Mouse (Mus musculus): Measurements from ENCODE around the gene Mfsd6l. TPM values are rescaled to one million over a fixed set of nuclear protein-coding genes. Genes with fewer than 3 reads are reported as not detected.

Gene Mfsd6l
- polyA plus RNA-seq, 1 experiment from 2014 or later: not detected

DNA sequence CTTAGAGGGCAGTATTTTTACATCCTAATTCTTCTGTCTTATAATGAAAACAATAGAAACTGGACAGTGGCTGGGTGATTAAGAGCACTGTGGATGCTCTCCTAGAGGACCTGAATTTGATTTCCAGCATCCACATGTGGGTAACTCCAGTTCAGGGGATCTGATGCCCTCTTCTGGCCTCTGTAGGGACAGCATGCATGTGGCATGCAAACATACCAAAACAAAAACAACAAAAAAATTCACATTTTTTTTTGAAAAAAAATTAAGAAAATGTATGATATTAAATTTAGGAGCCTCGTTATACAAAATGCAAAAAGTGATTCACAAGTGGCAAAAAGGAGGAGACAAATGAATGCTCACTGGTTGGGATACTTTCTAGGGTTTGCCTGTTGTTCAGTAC, 3.6 kb downstream of the Mfsd6l start:
- WGBS: 44% methylated on average over 1 of the region's 1 CpGs
- peaks cover 7% of the 10 kb centered on the region for H3K4me1 ChIP-seq
- H3K36me3 ChIP-seq: no peaks in the 10 kb centered on the region
- H3K4me2 ChIP-seq: no peak overlapping the region
- no peak for ATAC-seq (ENCODE audit: low FRiP score)
- peaks cover 12% of the 10 kb centered on the region for H3K27me3 ChIP-seq (replicated peaks)
- H3K4me3 ChIP-seq (replicated peaks): no peak overlapping the region
- H3K27ac ChIP-seq (replicated peaks): no peak overlapping the region
- no peaks in the 10 kb centered on the region for H3K9me3 ChIP-seq (replicated peaks)
- H3K9ac ChIP-seq (replicated peaks): no peak overlapping the region

DNA sequence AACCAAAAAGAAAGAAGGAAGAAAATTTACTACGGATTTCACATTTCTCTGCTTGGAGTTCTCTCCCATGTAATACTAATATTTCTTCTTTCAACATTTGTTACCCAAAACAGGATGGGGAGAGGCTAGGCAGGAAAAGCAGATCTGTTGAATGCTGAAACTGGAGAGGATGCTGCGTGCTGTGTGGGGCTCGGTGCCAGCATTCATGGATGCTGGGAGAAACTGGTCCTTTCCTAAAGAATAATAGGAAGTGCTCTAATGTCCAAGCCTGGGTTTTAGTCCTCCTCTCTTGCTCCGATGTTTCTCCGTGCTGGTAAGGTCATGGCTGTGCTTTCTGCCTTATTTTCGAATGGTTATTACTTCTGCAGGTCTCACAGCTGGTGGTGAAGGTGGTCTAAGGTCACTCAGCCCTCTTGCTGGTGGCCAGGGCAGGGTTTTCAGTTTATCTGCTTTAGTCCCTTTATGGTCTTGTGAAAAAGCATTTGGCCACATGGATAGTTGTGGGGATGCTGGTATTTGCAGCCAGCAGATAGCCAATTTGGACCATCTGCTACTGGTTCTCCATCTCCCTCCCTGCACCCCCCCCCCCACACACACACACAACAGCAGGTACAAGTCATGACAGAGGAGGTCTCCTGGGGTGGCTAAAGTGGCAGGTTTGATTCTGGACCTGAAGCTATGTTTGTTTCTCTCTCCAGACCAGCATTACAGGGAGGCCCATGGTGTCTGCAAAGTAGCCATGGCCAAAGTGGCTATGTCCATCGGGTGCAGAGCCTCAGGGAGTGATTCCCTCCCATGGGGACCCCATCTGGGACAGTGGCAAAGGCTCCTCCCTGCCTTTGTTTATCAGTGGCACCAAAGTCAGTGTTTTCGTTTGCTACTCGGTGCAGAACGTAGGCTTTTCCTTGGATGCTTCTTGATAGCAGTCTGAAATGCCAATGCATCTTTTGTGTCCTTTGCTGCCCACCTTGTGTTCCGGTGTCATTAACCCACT, 6.3 kb downstream of the Mfsd6l start:
- ATAC-seq (ENCODE audit: low FRiP score): no peak
- no peaks in the 10 kb centered on the region for H3K9me3 ChIP-seq (replicated peaks)
- no peaks in the 10 kb centered on the region for H3K36me3 ChIP-seq
- peaks cover 8% of the 10 kb centered on the region; the same call in 1 of the 2 replicates for H3K4me1 ChIP-seq
- no peak overlapping the region for H3K4me3 ChIP-seq (replicated peaks)
- H3K4me2 ChIP-seq: no peak overlapping the region
- no peak overlapping the region for H3K9ac ChIP-seq (replicated peaks)
- H3K27ac ChIP-seq (replicated peaks): no peak overlapping the region
- no peaks in the 10 kb centered on the region for H3K27me3 ChIP-seq (replicated peaks)
- WGBS: 80% methylated on average over 11 of the region's 11 CpGs

DNA sequence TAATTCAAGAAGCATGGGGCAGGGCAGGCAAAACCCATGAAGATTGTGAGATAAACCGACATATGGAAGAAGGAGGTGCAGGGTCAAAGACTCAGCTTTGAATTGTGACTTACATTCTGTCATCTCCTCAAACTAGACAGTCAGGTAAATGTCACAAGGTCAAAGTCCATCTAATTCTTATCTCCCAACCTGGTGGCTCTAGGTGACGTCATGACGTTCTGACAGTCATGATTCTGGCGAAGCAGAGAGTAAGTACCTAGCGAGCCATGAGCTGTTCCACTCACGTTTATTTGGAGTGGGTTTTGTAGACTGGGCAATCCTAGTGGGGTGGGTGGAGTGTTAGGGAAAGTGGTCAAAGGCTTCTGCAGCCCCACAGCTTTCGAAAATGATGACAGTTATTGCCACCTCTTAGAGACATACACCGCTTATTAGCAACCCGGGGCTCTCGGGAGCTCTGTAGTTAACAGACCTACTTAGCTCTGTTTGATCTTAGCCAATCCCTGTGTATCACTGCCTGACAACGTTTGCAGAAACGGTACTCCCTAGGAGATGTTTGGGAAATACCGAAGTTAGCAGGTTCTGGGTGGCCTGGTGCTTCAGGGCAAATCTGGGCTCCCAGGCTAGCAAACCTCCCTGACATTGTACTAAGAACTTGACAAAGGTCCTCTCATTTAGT, 8.5 kb downstream of the Mfsd6l start:
- WGBS: 80% methylated on average over 13 of the region's 13 CpGs
- no peak overlapping the region for H3K27ac ChIP-seq (replicated peaks)
- no peak overlapping the region for H3K4me2 ChIP-seq
- ATAC-seq (ENCODE audit: low FRiP score): no peak
- H3K9ac ChIP-seq (replicated peaks): no peak overlapping the region
- no peaks in the 10 kb centered on the region for H3K9me3 ChIP-seq (replicated peaks)
- H3K36me3 ChIP-seq: no peaks in the 10 kb centered on the region
- H3K4me1 ChIP-seq: peaks cover 8% of the 10 kb centered on the region; the same call in 1 of the 2 replicates
- H3K4me3 ChIP-seq (replicated peaks): no peak overlapping the region
- no peaks in the 10 kb centered on the region for H3K27me3 ChIP-seq (replicated peaks)

DNA sequence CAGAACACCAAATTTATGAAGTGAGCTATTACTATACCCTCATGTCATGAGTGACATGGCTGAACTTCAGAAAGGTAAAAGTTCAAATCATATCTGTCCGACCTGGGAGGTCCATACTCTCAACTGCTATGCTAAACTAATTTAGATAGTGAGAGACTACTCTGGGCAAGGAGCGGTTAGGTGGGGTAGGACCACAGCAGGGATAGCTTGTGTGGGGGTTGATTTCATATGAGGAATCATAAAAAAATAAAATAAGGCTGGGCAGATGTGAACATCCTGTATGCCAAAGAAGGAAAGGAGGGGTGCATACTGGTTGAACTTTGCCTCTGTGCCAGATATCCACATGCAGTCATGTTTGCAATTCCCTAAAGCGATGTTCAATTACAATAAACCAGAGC, 9.0 kb downstream of the Mfsd6l start:
- peaks cover 8% of the 10 kb centered on the region; the same call in 1 of the 2 replicates for H3K4me1 ChIP-seq
- no peaks in the 10 kb centered on the region for H3K9me3 ChIP-seq (replicated peaks)
- H3K4me3 ChIP-seq (replicated peaks): no peak overlapping the region
- H3K9ac ChIP-seq (replicated peaks): no peak overlapping the region
- no peaks in the 10 kb centered on the region for H3K27me3 ChIP-seq (replicated peaks)
- no peak overlapping the region for H3K4me2 ChIP-seq
- no peaks in the 10 kb centered on the region for H3K36me3 ChIP-seq
- WGBS: 78% methylated on average over 3 of the region's 3 CpGs
- no peak overlapping the region for H3K27ac ChIP-seq (replicated peaks)
- ATAC-seq (ENCODE audit: low FRiP score): no peak

DNA sequence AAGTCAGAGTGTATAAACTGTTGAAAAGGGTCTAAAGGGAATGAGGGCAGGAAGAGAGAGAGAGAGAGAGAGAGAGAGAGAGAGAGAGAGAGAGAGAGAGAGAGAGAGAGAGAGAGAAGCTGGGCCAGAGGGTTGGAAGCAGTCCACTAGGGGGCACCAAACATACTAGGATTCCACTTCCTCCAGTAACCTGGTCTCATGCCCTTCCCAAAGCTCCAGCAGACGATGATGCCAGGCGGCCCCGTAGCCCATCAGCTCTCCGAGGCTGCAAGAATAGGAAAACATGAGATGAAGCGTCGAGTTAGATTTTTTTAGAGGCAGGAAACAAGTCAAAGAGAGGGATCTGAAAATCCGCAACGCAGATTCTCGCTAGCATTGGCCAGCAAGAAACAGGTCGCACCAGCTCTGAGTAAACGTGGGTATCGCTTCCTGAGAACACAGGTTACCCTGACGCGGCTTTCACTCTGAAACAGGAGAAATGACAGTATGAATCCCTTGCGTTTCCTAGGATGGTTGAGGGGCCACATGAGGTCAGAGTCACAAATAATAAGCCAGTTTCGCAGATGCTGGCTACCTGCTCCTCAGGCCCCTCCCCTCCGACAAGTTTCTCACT, 10.6 kb downstream of the Mfsd6l start:
- WGBS: 20% methylated on average over 17 of the region's 17 CpGs
- Histone ChIP-seq H3K36me3 (no peaks in the 10 kb centered on the region), H3K4me3 (replicated peaks) (peak overlapping the region; percentile 31), H3K9ac (replicated peaks) (peak overlapping the region; percentile 24; the same call in 1 of the 2 replicates), H3K9me3 (replicated peaks) (no peaks in the 10 kb centered on the region), H3K4me2 (peak overlapping the region; percentile 63), H3K27ac (replicated peaks) (no peak overlapping the region), H3K27me3 (replicated peaks) (no peaks in the 10 kb centered on the region), H3K4me1 (peaks cover 8% of the 10 kb centered on the region; the same call in 1 of the 2 replicates)
- peak; percentile 83 for ATAC-seq (ENCODE audit: low FRiP score)

DNA sequence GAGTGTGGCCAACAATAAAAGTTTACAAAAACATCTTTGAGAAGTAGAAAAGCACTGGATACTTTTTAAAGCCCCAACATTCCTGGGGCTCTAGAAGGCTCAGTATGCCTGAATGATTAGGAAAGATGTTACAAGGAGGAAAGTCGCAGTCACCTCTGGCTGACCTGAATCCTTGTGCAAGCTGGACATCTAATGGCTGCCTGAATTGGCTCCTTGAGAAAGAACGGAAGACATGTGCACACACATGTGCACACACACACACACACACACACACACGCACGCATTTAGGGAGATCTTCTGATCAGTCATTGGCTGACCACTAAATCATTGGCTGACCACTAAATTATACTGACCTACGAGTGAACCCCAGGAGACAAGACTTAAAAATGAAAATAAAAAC, 14.9 kb downstream of the Mfsd6l start:
- H3K4me1 ChIP-seq: peaks cover 8% of the 10 kb centered on the region; the same call in 1 of the 2 replicates
- WGBS: 89% methylated on average over 5 of the region's 5 CpGs
- H3K27ac ChIP-seq (replicated peaks): no peak overlapping the region
- ATAC-seq (ENCODE audit: low FRiP score): no peak
- H3K4me2 ChIP-seq: no peak overlapping the region
- H3K27me3 ChIP-seq (replicated peaks): no peaks in the 10 kb centered on the region
- no peaks in the 10 kb centered on the region for H3K9me3 ChIP-seq (replicated peaks)
- no peak overlapping the region for H3K9ac ChIP-seq (replicated peaks)
- no peak overlapping the region for H3K4me3 ChIP-seq (replicated peaks)
- H3K36me3 ChIP-seq: no peaks in the 10 kb centered on the region

DNA sequence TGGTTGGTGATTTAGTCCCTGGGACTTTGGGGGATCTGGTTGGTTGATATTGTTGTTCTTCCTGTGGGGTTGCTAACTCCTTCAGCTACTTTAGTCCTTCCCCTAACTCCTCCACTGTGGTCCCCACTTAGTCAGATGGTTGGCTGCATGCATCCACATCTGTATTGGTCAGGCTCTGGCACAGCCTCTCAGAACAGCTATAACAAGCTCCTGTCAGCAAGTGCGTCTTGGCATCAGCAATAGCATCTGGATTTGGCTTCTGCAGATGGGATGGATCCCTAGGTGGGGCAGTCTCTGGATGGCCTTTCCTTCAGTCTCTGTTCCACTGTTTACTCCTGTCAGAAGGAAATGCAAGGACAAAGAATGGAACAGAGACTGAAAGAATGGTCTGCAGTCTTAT, 21.1 kb downstream of the Mfsd6l start:
- H3K27me3 ChIP-seq (replicated peaks): no peaks in the 10 kb centered on the region
- H3K27ac ChIP-seq (replicated peaks): no peak overlapping the region
- no peak overlapping the region for H3K4me2 ChIP-seq
- peaks cover 9% of the 10 kb centered on the region for H3K4me1 ChIP-seq
- 76% methylated on average over 1 of the region's 1 CpGs for WGBS
- no peak for ATAC-seq (ENCODE audit: low FRiP score)
- no peaks in the 10 kb centered on the region for H3K9me3 ChIP-seq (replicated peaks)
- H3K9ac ChIP-seq (replicated peaks): no peak overlapping the region
- no peak overlapping the region for H3K4me3 ChIP-seq (replicated peaks)
- no peaks in the 10 kb centered on the region for H3K36me3 ChIP-seq

DNA sequence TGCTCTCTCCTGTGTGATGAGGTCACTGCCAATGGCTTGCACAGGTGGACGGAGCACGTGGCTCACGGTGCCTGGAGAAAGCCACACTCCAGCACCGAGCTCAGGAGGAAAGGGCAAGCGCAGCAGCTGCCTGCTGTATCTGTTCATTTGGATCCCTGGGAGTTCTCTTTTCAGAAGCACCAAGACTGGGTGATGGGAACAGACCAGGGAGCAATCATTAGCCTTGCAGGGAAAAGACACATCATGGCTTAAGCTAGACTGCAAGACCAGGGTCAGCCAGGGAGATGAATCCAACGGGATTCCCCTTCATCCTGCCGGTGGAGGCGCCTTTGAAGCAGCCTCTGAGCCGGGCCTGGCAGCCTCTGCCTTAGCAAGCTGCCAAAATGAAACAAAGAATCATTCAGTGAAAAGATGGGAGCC, 23.5 kb downstream of the Mfsd6l start:
- no peaks in the 10 kb centered on the region for H3K36me3 ChIP-seq
- H3K9ac ChIP-seq (replicated peaks): no peak overlapping the region
- H3K4me2 ChIP-seq: no peak overlapping the region
- peak overlapping the region; percentile 57 for H3K27ac ChIP-seq (replicated peaks)
- H3K9me3 ChIP-seq (replicated peaks): no peaks in the 10 kb centered on the region
- H3K4me3 ChIP-seq (replicated peaks): no peak overlapping the region
- H3K4me1 ChIP-seq: peaks cover 9% of the 10 kb centered on the region
- WGBS: 30% methylated on average over 9 of the region's 9 CpGs
- no peaks in the 10 kb centered on the region for H3K27me3 ChIP-seq (replicated peaks)
- peak; percentile 59; the same call in 1 of the 2 replicates for ATAC-seq (ENCODE audit: low FRiP score)

DNA sequence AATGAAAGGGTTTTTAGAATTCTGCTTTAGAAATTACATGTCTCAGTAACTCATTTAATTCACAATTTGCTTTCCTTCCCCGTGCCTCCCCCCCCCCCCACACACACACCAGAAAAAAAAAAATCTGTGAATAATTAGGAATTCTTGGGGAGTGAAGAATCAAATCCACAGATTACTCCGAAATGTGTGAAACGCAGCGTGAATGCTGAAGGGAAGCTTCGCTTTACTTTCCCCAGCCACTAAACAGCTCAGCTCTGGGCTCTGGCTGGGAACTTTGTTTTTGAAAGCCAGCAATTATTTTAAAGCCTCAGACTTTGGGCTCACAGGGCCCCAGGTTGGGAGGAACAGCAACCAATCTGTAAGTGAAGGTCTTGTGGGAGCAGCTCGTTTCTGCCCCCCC, 24.6 kb downstream of the Mfsd6l start:
- H3K9me3 ChIP-seq (replicated peaks): no peaks in the 10 kb centered on the region
- H3K4me1 ChIP-seq: peaks cover 9% of the 10 kb centered on the region
- no peak overlapping the region for H3K4me2 ChIP-seq
- WGBS: 47% methylated on average over 6 of the region's 6 CpGs
- no peak overlapping the region for H3K9ac ChIP-seq (replicated peaks)
- H3K4me3 ChIP-seq (replicated peaks): no peak overlapping the region
- no peak for ATAC-seq (ENCODE audit: low FRiP score)
- H3K27ac ChIP-seq (replicated peaks): peak overlapping the region; percentile 57; the same call in 1 of the 2 replicates
- no peaks in the 10 kb centered on the region for H3K27me3 ChIP-seq (replicated peaks)
- no peaks in the 10 kb centered on the region for H3K36me3 ChIP-seq

DNA sequence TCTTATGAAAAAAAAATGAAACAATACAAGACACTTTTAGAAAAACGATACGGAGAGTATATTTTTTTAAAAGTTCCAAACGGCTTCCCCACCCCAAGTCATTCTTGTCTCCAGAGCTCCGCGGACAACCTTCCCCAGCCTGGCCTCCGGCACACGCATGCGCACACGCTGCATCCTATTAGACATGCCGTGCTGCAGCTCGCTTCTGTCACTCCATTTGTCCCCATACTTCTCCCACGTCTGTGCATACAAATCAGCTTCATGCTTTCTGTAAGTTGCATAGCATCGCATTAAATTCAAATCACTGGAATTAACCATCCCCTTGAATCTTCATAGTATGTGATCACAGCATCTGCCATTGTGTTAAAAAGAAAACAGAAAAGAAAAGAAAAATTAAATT, 27.2 kb downstream of the Mfsd6l start:
- Histone ChIP-seq H3K9ac (replicated peaks) (no peak overlapping the region), H3K4me2 (0 out of 2 replicates have a peak overlapping the region, but pooled peaks have one; percentile 3), H3K4me1 (peaks cover 9% of the 10 kb centered on the region), H3K27me3 (replicated peaks) (no peaks in the 10 kb centered on the region), H3K9me3 (replicated peaks) (no peaks in the 10 kb centered on the region), H3K36me3 (no peaks in the 10 kb centered on the region), H3K4me3 (replicated peaks) (no peak overlapping the region), H3K27ac (replicated peaks) (no peak overlapping the region)
- no peak for ATAC-seq (ENCODE audit: low FRiP score)
- WGBS: 59% methylated on average over 13 of the region's 13 CpGs

DNA sequence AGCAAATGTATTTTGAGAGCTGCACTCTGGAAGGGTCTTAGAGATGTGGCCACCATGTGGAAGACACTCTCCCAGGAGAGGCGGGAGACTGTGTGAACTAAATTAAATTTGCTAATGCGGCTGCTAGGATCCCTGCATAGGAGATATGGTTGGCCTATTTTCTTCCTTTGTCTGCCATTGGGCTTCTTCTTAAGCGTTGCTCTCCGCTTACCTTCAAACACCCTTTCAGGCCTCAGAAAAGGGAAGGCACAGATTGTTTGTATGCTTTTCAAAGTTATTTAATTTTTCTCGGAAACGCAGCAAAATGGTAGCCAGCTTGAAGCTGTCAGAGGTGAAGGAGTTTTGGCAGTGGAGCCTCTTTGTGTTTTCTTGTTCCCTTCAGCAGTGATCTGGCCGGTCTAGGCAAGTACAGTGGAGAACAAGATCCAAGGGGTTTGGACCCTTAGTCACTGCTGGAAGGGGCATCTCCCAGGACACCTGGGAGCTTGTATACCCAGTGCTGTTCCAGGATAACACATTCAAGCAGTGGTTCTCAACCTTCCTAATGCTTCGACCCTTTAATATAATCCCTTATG, 28.0 kb downstream of the Mfsd6l start:
- WGBS: 73% methylated on average over 8 of the region's 8 CpGs
- no peak for ATAC-seq (ENCODE audit: low FRiP score)

More for the DNA sequence above, 28.0 kb downstream of the Mfsd6l start:
- Histone ChIP-seq H3K36me3 (no peaks in the 10 kb centered on the region), H3K9me3 (replicated peaks) (no peaks in the 10 kb centered on the region), H3K9ac (replicated peaks) (no peak overlapping the region), H3K27ac (replicated peaks) (peak overlapping the region; percentile 1; the same call in 1 of the 2 replicates), H3K4me2 (no peak overlapping the region), H3K27me3 (replicated peaks) (no peaks in the 10 kb centered on the region), H3K4me3 (replicated peaks) (no peak overlapping the region), H3K4me1 (peaks cover 9% of the 10 kb centered on the region)
